Mouse (Mus musculus) limb, embryonic 11.5 days (tissue): ENCODE data around the gene Bcan. TPM values are rescaled to one million over a fixed set of nuclear protein-coding genes. Genes with fewer than 3 reads are reported as not detected.

Experiments
- ATAC-seq: fragments of 200-750 bp; cut with Nextera tagmentation; 2 replicates; pipeline ENCODE4 v1.8.0; 2017; ENCODE audit warnings: low read depth; ENCODE audit not compliant: insufficient number of reproducible peaks, low FRiP score, low TSS enrichment
- DNase-seq: peaks from one replicate; pipeline ENCODE4 v3.0.0-alpha.2; 2015; ENCODE audit warnings: low spot score
- H3K27ac ChIP-seq: fragments of 300-500 bp; sonication (generic); replicated peaks from 2 replicates; pipeline ENCODE4 v1.5.1; 2014; ENCODE audit warnings: low read depth, mild to moderate bottlenecking, low read length
- H3K27me3 ChIP-seq: fragments of 300-500 bp; sonication (generic); 2 replicates; pipeline ENCODE4 v1.6.1; 2014; ENCODE audit warnings: mild to moderate bottlenecking, low read length, mixed read lengths; ENCODE audit not compliant: control insufficient read depth, insufficient read depth
- H3K36me3 ChIP-seq: fragments of 300-500 bp; sonication (generic); 2 replicates; pipeline ENCODE4 v1.6.1; 2014; ENCODE audit warnings: mild to moderate bottlenecking, low read length, moderate library complexity, mixed read lengths; ENCODE audit not compliant: control insufficient read depth, insufficient read depth
- H3K4me1 ChIP-seq: fragments of 300-500 bp; sonication (generic); 2 replicates; pipeline ENCODE4 v1.6.1; 2014; ENCODE audit warnings: low read length, mixed read lengths; ENCODE audit not compliant: control insufficient read depth, insufficient read depth
- H3K4me2 ChIP-seq: fragments of 300-500 bp; sonication (generic); 2 replicates; pipeline ENCODE4 v1.6.1; 2014; ENCODE audit warnings: low read depth, mild to moderate bottlenecking, moderate library complexity; ENCODE audit not compliant: severe bottlenecking
- H3K4me3 ChIP-seq: fragments of 300-500 bp; sonication (generic); 2 replicates; pipeline ENCODE4 v1.5.1; 2014; ENCODE audit warnings: low read depth, low read length
- H3K9ac ChIP-seq: fragments of 300-500 bp; sonication (generic); 2 replicates; pipeline ENCODE4 v1.6.1; 2014; ENCODE audit warnings: mild to moderate bottlenecking, low read length
- H3K9me3 ChIP-seq: fragments of 300-500 bp; sonication (generic); 2 replicates; pipeline ENCODE4 v1.6.1; 2016; ENCODE audit warnings: low read length; ENCODE audit not compliant: control insufficient read depth
- whole genome bisulfite sequencing: fragments of 180-500 bp; shearing (Covaris S2); extraction: QIAGEN DNeasy Blood & Tissue Kit; methylation state at CpG from one replicate; pipeline ENCODE4 v1.1.7; 2014; 5-methylcytosine and 5-hydroxymethylcytosine counted together
- polyA plus RNA-seq: library from polyadenylated mRNA; unstranded; fragments of >200 nt; fragmentation: Nextera tagmentation; extraction: Ambion mirVana; gene quantifications from 2 replicates; pipeline ENCODE4 v1.2.1, GENCODE M21; 2014

Bcan gene
- polyA plus RNA-seq, 1 experiment from 2014 or later, result not detected

DNA sequence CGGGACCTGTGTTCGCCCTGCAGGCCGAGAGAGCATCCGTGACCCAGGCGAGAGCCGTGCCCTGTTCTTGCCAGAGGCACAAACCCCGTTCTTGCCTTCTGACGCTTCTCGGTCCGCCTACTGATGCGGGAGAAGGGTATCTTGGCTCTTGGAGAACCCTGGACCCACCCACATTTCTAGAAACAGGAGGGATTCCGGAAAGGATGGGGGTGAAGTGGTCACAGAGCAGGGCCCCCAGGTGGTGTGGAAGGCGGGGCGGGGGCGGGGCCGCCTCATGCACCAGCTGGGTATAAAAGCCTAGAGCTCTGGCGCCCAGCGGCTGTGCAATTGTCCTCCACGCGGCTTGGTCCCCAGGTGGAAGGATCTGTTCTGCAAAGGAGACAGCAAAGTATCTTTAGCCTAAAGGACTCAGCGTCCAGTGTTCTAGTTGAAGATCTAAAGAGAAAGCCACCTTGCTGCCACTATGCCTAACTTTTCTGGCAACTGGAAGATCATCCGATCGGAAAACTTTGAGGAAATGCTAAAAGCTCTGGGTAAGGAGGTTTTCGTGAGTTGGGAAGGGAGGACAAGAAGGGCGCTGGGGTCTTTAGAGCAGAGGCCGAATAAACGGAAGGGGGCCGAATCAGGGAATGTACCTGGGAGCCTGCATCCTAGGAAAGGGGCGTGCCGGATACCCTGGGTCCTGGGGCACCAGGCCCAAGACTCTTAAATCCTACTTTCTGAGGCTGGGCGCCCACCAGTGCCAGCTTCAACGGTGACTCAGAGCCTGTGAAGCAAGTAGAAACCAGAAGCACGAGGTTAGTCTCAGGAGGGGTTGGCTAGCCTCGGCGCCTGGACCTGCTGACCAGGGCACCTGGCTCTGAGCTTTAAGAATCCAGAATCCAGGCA lies 51.4 kb downstream of the Bcan start, which contains the start of gene Crabp2:
Gene Crabp2 (plus strand): TSS at position 289 of the 888 bp plus-strand sequence.
- peaks cover 3% of the 10 kb centered on the region; the same call in 1 of the 2 replicates for H3K36me3 ChIP-seq
- peak within 1 kb of the TSS; percentile 73 for H3K4me3 ChIP-seq
- peak within 1 kb of the TSS; percentile 77 for H3K9ac ChIP-seq
- peak within 1 kb of the TSS; percentile 70 for H3K4me2 ChIP-seq
- peak within 1 kb of the TSS; percentile 98 for H3K27ac ChIP-seq
- WGBS, result under 1% methylated on average over 35 of the region's 35 CpGs
- peaks cover 54% of the 10 kb centered on the region for H3K4me1 ChIP-seq
- no peaks in the 10 kb centered on the region for H3K27me3 ChIP-seq
- DNase-seq (peak; percentile 85), ATAC-seq (peak; percentile 48)
- no peaks in the 10 kb centered on the region for H3K9me3 ChIP-seq

DNA sequence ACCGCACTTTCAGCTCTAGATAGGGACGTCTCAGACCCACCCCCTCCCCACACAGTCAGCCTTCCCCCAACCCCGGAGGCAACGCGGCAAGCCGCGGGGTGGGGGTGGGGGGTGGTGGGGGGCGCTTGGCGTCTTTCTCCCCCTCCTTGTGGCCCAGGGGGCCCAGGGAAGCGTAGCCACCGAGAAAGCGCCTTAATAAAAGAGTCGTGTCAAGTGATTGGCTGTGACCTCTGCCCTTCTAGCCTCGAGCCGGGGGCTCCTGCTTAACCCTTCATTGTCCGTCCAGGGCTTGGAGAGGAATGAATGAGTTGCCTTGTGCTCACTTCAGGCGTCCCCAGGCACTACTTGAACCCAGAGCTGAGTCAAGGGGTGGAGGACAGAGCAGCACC lies 52.2 kb downstream of the Bcan start:
- peak overlapping the region; percentile 73 for H3K4me3 ChIP-seq
- ATAC-seq (peak; percentile 37; the same call in 1 of the 2 replicates), DNase-seq (peak; percentile 86)
- no peaks in the 10 kb centered on the region for H3K27me3 ChIP-seq
- under 1% methylated on average over 17 of the region's 17 CpGs for WGBS
- H3K9me3 ChIP-seq, result no peaks in the 10 kb centered on the region
- peak overlapping the region; percentile 77 for H3K9ac ChIP-seq
- H3K27ac ChIP-seq, result peak overlapping the region; percentile 98
- H3K36me3 ChIP-seq, result no peaks in the 10 kb centered on the region; the same call in 1 of the 2 replicates
- H3K4me2 ChIP-seq, result peak overlapping the region; percentile 70
- H3K4me1 ChIP-seq, result peaks cover 57% of the 10 kb centered on the region

DNA sequence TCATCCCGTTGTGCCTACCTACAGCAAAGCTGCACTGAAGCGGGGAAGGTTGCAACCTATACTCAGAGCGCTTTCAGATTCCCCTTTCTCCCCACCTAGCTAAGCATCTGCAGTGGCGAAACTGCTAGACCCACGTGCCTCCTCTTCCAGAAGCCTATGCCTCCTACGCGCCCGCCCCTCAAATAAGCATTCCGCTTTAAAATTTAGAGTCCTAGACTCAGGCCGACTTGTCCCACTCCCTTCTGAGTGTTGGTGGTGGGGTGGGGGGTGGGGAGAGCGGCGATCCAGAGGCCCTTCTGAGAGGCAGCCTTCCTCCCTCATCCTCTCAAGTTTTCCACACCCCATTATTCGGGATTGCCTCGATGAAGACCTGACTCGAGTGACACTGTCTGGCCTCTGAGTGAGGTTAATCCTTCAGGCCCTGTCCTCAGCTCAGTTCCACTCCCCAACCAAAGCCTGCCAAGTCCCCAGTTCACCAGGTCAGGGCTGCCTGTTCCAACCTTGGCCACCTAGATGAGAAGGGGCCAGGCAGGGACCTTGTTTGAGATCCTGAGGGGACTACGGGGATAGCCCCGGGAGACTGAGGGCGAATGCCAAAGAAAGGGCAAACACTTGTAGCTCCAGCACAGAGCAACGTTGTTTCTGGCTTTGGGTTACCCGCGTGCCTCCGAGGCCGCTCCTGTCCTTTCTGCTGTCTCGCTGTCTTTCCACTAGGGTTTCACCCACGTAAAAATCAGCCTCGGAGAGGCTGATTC lies 52.8 kb downstream of the Bcan start:
- WGBS, result under 1% methylated on average over 24 of the region's 26 CpGs
- H3K36me3 ChIP-seq, result peaks cover 4% of the 10 kb centered on the region; the same call in 1 of the 2 replicates
- H3K9ac ChIP-seq, result peak overlapping the region; percentile 77
- H3K9me3 ChIP-seq, result no peaks in the 10 kb centered on the region
- H3K4me2 ChIP-seq, result peak overlapping the region; percentile 70
- DNase-seq, result peak; percentile 73
- peaks cover 53% of the 10 kb centered on the region for H3K4me1 ChIP-seq
- peak overlapping the region; percentile 98 for H3K27ac ChIP-seq
- 0 out of 2 replicates have a peak, but pooled peaks have one; percentile 3 for ATAC-seq
- peak overlapping the region; percentile 73 for H3K4me3 ChIP-seq
- H3K27me3 ChIP-seq, result no peaks in the 10 kb centered on the region

DNA sequence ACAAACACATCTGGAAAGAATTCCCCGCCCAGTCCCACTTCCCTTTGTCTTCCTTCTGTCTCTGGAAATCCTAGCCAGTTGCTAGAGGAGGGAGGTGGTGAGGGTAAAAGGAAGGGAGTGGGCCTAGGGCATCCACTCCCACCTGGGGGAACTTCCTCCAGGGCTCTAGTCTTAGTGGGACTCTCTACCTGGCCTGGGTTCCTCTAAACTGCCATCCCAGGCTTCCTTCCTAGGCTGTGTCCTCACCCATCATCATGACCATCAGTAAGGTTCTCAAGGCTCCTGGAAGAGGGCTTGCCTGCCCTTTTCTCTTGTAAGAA lies 53.5 kb downstream of the Bcan start:
- Histone ChIP-seq H3K27me3 (no peaks in the 10 kb centered on the region), H3K9ac (peak overlapping the region; percentile 54), H3K4me2 (peak overlapping the region; percentile 70), H3K4me3 (0 out of 2 replicates have a peak overlapping the region, but pooled peaks have one; percentile 5), H3K36me3 (peaks cover 8% of the 10 kb centered on the region), H3K9me3 (no peaks in the 10 kb centered on the region), H3K27ac (peak overlapping the region; percentile 98), H3K4me1 (peaks cover 46% of the 10 kb centered on the region)
- DNase-seq, result no peak
- ATAC-seq, result no peak
- 10% methylated on average over 1 of the region's 1 CpGs for WGBS

DNA sequence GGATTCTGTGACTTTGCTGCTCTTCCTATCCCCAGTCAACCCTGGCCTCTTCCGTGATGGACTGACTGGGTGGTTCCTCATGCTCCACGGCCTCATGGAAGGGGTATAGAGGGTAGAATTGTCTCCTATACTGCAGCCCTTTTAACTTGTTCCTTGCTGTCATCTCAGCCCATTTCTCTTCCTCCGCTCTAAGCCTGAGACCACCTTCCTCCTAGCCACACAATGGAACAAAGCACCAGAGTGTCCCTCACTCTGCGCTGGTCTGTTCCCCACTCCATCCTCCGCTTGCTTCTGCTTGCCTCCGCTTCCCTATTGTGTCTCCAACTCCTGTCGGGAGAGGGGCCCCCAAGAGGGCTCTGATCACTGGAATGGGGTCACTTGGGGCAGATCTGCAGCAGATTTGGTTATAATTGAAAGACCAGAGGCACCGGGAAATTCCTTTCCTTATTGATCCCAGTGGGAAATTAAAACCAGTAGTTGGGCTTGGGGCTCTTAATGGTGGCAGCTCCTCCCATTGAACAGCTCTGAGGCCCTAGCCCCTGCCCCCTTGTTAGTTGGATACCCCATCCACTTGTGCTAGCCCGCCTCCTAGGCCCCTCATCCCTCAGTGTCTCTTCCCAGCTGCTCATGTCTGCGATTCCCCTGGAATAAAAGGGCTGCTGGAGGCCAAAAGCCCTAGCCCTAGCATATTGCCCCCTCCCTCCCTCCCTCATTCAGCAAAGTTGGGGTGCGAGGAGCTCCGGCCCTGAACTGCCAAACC lies 54.1 kb downstream of the Bcan start:
- 0 out of 2 replicates have a peak overlapping the region, but pooled peaks have one; percentile 5 for H3K4me3 ChIP-seq
- ATAC-seq, result no peak
- WGBS, result 5% methylated on average over 12 of the region's 12 CpGs
- H3K27me3 ChIP-seq, result no peaks in the 10 kb centered on the region
- peak; percentile 74 for DNase-seq
- peak overlapping the region; percentile 54 for H3K9ac ChIP-seq
- peaks cover 41% of the 10 kb centered on the region for H3K4me1 ChIP-seq
- no peaks in the 10 kb centered on the region for H3K9me3 ChIP-seq
- H3K36me3 ChIP-seq, result peaks cover 11% of the 10 kb centered on the region
- peak overlapping the region; percentile 98 for H3K27ac ChIP-seq
- H3K4me2 ChIP-seq, result peak overlapping the region; percentile 70

DNA sequence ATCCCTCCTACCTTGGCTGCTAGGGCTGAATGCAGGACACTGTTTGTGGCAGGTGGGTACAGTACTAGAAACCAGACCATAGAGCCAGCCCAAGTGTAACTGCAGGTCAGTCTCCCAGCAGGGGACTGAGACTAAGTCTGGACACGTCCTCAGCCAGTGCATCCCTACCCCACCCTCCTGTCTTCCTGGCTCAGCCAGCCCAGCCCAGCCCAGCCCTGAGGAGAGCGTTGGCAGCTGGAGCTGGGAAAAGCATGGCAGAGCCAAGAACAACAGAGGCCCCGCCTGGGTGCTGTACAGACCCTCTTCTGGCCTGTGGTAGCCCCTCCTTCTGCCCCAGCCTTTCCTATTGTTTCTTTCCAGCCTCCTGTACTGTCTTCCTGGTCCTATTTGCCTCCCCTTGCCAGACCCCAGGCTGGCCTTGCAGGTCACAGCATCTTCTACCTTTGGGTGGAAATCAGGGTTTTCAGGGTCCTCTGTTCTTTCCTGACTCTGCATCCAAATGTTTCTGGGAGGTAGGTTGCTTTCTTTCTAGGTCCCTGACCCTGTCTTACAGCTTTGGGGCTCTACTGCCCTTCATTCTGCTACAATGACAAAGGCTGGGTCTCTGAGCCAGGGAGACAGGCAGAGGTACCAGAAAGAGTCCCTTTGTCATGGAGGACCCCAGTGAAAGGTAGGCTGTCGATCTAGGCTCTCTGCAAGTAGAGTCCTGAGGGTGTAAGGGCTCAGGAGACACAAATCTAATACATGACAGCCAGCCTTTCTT lies 55.0 kb downstream of the Bcan start:
- Histone ChIP-seq H3K4me2 (peak overlapping the region; percentile 70; the same call in 1 of the 2 replicates), H3K9ac (0 out of 2 replicates have a peak overlapping the region, but pooled peaks have one; percentile 41), H3K27me3 (no peaks in the 10 kb centered on the region), H3K4me3 (no peak overlapping the region), H3K4me1 (peaks cover 41% of the 10 kb centered on the region), H3K9me3 (no peaks in the 10 kb centered on the region), H3K36me3 (peaks cover 16% of the 10 kb centered on the region), H3K27ac (peak overlapping the region; percentile 98)
- 17% methylated on average over 4 of the region's 4 CpGs for WGBS
- peak; percentile 35 for DNase-seq
- no peak for ATAC-seq

DNA sequence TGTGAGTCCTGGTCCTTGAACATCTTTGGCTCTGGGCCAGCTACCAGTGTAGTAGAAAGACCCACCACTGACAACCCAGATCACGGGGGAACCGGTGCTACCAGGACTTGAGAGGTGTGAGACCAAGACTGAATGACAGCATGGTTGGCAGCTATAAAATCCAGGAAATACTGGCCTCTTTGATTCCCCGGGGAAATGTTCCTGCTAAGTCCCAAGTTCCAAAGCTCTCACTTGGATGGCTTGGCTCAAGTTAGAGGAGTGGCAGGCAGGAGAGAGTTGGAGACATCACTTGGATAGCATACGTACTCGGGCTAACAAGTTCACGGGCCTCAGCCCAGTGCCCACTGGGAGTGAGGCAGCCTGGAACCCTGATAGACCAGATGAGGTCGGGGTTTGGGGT lies 56.4 kb downstream of the Bcan start:
- H3K36me3 ChIP-seq, result peaks cover 26% of the 10 kb centered on the region
- H3K4me1 ChIP-seq, result peaks cover 41% of the 10 kb centered on the region
- DNase-seq (no peak), ATAC-seq (no peak)
- H3K4me2 ChIP-seq, result no peak overlapping the region
- WGBS, result 57% methylated on average over 7 of the region's 7 CpGs
- 0 out of 2 replicates have a peak overlapping the region, but pooled peaks have one; percentile 56 for H3K27ac ChIP-seq
- H3K4me3 ChIP-seq, result no peak overlapping the region
- H3K9ac ChIP-seq, result no peak overlapping the region
- no peaks in the 10 kb centered on the region for H3K9me3 ChIP-seq
- H3K27me3 ChIP-seq, result no peaks in the 10 kb centered on the region
